Mouse (Mus musculus): ENCODE data around the gene Tmem29. TPM values are rescaled to one million over a fixed set of nuclear protein-coding genes. Genes with fewer than 3 reads are reported as not detected.

The Tmem29 gene
- polyA plus RNA-seq (2014; fragmentation: Illumina TruSeq; extraction: RNeasy Lipid Tissue Mini Kit (QIAGEN cat#74804); ENCODE audit: low read depth, low replicate concordance): 29.7 TPM

DNA sequence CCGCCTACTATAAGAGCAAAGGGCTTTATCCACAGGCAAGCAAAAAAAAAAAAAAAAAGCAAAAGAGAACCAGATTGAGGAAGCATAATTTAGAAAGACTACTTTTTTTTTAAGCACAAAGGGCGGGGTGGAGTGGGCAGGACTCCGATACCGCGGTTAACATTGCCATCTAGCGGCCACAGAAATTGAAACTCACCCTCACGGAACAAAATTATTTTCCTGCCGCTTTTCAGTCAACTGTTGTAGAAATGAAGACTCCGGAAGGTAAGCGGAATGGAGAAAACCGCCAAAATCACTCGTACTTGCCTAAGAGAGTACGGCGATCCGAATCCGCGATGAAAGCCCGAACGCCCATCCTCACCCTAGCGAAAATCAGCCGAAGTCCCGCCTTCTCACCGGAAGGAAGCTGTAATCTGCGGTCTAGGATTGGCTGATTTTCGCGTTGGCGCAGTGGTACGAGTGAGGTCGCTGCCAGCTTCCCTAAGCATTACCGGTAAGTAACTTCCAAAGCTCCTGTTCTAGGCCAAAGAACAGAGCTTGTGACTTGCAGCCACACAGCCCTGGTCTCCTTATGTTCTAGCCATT, at the start of gene Tmem29:
Tmem29 (minus strand) TSS at position 389 of the 585 bp plus-strand sequence.

Other genes starting within 250 kb of the Tmem29 start
- 8.7 TPM for gene Alas2, start 88.2 kb upstream of the Tmem29 start, polyA plus RNA-seq (2014; fragmentation: Illumina TruSeq; extraction: RNeasy Lipid Tissue Mini Kit (QIAGEN cat#74804); ENCODE audit: low read depth, low replicate concordance)
- gene Pfkfb1, start 129.1 kb upstream of the Tmem29 start, polyA plus RNA-seq (2014; fragmentation: Illumina TruSeq; extraction: RNeasy Lipid Tissue Mini Kit (QIAGEN cat#74804); ENCODE audit: low read depth, low replicate concordance): 26.9 TPM
- 2.8 TPM for gene Apex2, start 130.7 kb upstream of the Tmem29 start, polyA plus RNA-seq (2014; fragmentation: Illumina TruSeq; extraction: RNeasy Lipid Tissue Mini Kit (QIAGEN cat#74804); ENCODE audit: low read depth, low replicate concordance)
- gene Tro, start 198.4 kb upstream of the Tmem29 start, polyA plus RNA-seq (2014; fragmentation: Illumina TruSeq; extraction: RNeasy Lipid Tissue Mini Kit (QIAGEN cat#74804); ENCODE audit: low read depth, low replicate concordance): not detected

Data from liver, adult 10 weeks (tissue).